Mouse (Mus musculus) gastrocnemius, postnatal 36 days (tissue): ENCODE measurements at regions not wholly inside any gene's neighbourhood (a gene's known extent, or its start where the extent isn't known, plus 50 kb on each side); places are given as distances from the start of the nearest gene placed in this dataset.

Experiments used
- DNase-seq, 2 experiments: peaks; one replicate each; pipeline ENCODE4 v3.0.0; 2022
- intact Hi-C: fragments of 180-260 bp; cut with DNase I; formaldehyde crosslinking; loops from one replicate; pipeline ENCODE4 v1.15.1; 2025

DNA sequence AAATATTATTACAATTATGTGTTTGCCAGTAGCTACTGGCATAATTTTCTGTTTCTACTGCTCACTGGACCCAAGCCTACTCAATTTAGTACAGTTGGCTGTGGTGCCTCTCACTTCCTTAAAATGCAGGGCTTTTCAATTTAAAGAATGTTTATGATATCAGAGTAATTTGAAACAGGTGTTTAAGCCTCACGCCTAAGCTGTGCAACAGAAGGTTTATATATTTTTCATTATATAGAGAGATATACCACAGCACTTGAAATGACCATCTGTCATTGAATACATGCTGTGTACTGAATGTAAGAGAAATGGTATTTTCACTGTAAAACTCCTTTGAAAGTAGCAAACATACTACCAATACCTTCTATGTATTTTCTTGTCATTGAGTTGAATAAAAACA lies 376.8 kb downstream of the Otol1 start:
- intact Hi-C loops, result no loop called here
- DNase-seq, result no peak

DNA sequence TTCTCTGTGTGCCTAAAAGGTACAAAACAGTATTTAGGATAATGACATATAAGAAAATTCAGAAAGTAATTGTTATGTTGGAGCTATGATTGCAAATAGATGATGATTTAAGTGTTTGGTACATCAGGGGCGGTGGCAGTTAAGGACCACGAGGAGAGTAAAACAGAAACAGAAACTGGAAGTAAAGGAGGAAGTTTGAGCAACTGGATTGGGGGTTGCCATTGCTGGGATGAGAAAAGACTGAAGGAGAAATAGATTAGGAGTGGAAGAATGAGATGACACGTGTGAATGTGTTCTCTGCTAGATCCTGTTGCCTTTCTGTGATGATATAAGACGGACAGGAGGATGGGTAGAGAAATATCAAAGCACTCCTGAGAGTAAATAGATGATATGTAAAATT lies 378.5 kb downstream of the Otol1 start:
- intact Hi-C loops, result no loop called here
- DNase-seq, result no peak

DNA sequence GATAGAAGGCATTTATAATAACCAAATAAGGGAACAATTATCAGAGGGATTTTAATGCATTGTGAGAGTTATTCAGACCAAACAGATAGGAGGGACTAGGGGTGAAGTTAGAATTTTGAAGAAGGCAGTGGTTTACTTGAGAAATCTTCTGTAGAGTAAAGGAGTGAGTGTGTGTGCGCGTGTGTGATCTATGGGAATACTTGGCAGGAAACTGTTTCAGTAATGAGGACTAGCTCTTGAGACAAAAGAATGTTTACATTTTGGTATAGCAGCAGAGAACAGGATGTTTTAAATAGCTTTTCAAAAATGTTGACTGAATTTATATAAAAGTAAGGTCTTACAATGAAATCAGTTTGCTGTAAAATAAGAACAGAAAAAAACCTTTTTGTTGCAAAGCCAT lies 393.8 kb downstream of the Otol1 start:
- intact Hi-C loops, result no loop called here
- DNase-seq, result no peak

DNA sequence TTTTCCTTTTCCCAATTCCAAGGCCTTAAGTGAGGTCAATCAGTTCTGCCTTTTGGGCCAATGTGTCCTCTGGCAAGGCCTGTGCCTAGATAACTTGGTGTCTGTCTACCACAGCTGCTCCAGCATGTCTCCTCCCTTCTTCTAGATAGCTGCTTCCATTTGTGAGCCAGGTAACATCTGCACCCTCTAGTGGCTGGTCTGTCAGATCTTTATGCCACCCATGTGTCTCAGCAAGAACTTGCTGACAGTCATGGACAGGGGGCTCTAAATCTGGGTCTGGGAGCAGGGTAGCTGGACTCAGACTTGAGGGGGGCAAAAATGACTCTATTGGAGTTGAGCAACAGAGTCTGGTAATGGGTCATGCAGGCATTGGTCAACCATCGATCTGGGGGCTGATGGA lies 399.2 kb downstream of the Otol1 start:
- DNase-seq, result no peak
- intact Hi-C loops, result loop anchor here (2.0 kb wide), 1 partner anchor 302 kb away; no protein-coding TSS in a partner anchor

DNA sequence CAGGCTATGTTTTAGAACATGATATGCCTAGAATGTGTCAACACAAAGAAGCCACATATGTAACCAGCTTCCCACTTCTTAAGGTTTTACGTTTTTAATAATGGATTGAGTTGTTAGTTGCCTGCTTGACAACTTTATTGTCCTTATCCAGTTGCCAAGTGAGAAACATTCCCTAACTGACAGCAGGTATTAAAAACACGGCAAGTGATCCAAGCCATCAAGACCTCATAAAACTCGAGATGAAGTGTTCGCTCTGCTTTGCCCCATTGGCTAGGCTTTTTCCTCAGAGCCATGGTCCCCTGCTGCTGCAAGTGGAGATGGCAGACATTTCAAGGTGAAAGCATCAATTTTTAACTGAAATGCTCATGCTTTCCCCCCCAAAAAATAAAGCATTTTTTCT lies 410.9 kb downstream of the Otol1 start:
- DNase-seq, result no peak
- intact Hi-C loops, result no loop called here

DNA sequence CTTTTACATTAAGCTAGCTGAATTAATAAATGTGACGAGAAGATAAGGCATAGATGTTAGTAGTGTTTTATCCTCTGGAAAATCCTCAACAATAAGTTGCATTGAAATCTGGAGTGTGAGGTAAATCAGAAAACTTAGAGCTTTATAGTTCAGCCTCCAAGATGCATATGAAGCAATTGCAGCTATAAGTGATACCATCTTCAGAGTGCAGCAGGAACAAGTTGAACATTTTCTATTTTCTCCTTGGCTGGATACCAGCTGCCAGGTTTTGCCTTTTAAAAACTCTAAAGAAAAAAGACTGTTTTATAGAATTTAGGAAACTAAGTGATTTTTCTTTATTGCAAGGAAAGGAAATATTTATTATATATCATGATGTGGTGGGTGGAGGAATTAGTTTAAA lies 414.6 kb downstream of the Otol1 start:
- intact Hi-C loops, result no loop called here
- no peak for DNase-seq

DNA sequence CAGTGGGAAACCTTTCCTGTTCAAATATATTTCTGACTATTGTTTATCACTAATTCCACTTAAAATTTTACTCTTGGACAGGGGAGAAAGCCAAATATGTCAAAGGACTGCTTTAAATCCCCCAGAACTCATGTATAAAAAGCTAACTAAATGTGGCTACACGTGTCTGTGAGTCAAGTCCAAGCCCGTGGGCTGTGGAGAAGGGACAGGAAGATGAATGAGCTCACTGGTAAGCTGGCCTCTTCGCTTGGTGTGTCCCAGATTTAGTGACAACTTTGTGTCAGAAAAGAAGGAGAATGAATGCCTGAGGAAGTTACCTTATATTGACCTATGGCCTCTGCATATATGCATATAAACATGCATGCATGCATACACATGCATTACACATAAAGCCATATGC lies 415.3 kb downstream of the Otol1 start:
- no peak for DNase-seq
- intact Hi-C loops, result no loop called here

DNA sequence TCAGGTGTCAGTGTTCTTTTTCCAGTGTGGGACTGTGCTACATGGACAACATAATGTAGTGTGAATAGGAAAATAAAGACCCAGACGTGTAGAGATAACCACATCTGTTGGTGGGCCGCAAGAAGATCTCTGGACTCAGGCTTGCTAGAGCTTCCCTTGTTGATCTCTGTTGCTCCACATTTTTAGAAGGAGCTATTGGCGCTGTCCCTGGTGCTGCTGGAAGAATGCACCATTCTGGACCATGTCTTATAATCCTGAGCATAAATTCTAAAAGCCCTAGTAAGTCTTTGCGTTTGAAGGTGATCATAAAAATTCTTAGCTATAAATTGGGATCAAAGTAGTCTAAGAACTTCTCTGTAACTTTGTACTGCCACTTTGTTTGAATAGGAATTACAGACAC lies 429.3 kb downstream of the Otol1 start:
- no peak for DNase-seq
- intact Hi-C loops, result no loop called here

DNA sequence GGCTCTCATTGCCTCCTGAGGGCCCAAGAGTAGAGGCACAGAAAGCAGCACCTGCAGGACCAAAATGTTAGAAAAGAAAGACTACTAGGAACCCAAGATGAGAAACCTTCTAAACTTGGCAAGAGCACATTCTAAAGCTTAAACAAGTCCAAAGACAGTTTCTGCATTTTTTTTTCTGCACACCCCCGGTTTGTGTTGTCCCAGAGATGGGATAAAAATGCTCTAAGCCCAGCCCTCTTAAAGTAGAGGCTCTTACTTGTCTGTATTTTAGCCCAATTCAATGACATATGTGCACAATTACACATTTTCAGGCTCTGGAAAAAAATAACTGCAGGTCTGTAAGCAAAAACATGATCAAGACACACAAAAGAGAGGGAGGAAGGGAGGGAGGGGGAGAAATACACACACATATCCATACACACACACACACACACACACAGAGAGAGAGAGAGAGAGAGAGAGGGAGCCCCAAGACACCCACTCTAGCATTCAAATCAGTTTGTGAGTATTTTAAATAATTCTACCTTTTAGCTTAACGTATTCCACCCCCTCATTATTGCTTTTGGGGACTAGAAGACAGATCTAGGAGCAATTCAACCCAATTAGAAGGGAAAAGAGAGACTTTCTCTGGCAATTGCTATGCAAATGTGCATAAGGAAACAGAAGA lies 449.9 kb downstream of the Otol1 start:
- intact Hi-C loops, result no loop called here
- DNase-seq, result no peak

DNA sequence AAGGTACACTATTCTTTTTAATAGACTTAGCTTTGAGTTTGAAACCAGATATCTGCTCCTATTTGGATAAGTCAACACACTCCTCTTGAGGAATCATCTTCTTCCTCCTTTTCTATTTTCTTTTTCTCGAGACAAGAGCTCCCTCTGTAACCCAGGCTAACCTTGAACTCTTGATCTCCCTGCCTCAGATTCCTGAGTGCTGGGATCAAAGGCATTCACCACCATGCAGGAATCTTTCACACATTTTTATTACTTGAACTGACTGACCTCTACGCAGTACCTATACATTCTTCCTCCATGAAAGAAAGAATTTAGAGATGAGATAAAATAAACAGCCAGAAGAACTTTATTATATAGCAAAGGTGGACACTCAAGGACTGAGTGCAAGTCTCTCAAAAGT lies 453.4 kb downstream of the Otol1 start:
- intact Hi-C loops, result no loop called here
- DNase-seq, result no peak

DNA sequence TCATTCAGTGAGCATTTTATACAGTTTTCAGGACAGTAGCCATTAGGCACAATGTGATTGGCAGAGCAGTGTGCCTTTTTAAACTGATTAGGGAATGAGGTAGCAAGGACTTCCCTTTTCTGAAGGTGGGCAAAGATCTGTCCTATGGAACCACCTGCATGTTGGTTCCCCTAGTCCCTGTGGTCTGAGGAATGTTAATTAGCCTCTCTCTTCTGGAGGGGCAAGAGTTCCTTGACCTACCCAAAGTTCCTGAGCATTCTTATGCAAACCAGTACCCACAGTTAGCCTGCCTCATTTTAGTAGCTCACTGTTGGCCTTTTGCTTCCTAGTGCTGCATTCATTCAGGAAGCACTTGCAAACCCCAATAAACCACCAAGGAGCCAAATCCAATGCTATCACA lies 455.8 kb downstream of the Otol1 start:
- no peak for DNase-seq
- intact Hi-C loops, result no loop called here

DNA sequence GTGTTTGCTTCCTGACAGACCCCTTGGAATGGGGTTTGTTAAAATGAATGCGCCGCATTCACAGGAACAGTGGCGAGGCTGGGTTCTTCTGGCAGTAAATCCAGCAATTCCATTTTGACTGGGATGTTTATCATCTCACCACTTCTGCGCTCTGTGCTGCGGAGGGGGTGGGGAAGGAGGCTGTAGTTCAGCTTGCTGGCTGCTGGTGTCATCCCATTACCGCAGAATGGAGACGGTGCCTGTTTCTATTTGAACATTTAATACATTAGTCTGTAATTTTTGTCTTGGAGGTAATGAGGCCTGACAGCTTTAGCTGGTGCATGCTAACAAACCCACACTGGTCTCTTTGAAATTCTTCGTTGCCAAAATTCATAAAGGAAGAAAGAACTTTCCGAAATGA lies 475.1 kb downstream of the Otol1 start:
- intact Hi-C loops, result no loop called here
- no peak for DNase-seq

DNA sequence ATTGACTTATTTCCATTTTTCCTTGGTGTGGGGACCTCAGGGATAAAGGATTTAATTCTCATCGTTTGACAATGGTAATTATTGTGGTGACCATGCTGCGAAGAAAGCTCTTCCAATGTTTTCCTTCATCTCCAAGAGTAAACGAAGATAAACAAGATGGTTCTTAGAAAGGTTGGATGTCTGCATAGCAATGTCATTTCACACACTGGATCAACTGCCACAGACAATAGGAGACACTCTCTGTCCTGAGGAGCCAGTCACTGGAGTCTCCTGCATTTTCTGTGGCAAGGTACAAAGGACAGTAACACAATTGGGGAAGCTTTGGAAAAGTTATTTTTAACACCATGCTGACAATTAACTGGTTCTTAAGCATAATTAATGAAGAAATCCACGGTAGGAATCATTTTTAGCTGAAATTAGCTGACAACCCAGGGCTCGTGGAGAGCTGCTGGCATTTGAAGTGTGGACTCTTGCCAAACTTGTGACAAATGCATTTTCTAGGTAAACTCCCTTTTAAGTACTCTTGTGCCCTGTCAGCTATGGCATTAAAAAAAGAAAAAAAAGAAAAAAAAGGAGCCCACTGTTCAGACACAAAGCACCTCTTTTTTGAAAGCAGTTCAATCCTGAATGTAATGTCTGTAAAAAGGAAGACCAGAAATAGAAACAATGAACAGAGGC lies 475.8 kb downstream of the Otol1 start:
- DNase-seq, result no peak
- intact Hi-C loops, result no loop called here

DNA sequence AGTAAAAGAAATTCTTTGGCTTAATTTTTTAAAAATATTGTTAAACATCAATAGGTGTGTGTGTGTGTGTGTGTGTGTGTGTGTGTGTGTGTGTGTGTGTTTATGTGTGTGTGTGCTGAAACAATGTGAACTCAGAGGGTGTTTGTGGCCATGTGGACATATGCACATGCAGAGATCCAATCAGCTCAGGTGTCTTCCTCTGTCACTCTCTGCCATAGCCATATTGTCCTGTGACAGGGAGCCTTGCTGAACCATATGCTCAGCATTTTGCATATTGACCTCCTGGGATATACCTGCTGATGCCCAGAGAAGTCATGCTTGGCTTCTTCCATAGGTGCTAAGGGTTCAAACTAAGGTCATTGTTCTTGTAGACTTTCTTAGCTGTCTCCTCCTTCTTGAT lies 489.0 kb downstream of the Otol1 start:
- DNase-seq, result no peak
- intact Hi-C loops, result no loop called here

DNA sequence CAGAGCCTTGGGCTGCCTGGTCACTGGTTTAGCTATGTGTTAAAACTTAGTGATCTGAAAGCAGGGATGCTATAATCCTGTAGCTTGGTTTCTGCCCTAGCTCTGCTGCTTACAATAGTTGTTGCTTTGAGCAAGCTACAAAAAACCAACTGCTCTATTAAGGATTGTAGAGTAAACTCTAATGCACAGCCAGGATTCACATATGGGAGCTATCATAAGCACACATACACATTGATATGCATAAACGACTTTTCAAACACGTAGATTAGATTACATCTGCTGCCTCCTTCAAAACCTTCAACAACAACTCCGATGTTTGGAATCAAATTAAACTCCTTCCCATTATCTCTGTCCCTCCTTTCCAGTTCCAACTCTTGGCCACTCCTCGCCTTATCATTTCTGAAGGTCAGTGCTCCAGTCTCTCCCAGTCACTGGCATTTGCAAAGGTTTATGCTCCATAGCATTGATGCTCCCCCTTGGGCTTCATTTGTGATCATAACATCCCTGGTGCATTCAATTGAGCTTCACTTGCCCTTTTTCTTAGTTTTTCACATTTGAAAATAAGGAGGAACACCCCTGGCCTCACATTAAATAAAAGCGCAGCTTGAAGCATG lies 492.9 kb downstream of the Otol1 start:
- intact Hi-C loops, result no loop called here

DNA sequence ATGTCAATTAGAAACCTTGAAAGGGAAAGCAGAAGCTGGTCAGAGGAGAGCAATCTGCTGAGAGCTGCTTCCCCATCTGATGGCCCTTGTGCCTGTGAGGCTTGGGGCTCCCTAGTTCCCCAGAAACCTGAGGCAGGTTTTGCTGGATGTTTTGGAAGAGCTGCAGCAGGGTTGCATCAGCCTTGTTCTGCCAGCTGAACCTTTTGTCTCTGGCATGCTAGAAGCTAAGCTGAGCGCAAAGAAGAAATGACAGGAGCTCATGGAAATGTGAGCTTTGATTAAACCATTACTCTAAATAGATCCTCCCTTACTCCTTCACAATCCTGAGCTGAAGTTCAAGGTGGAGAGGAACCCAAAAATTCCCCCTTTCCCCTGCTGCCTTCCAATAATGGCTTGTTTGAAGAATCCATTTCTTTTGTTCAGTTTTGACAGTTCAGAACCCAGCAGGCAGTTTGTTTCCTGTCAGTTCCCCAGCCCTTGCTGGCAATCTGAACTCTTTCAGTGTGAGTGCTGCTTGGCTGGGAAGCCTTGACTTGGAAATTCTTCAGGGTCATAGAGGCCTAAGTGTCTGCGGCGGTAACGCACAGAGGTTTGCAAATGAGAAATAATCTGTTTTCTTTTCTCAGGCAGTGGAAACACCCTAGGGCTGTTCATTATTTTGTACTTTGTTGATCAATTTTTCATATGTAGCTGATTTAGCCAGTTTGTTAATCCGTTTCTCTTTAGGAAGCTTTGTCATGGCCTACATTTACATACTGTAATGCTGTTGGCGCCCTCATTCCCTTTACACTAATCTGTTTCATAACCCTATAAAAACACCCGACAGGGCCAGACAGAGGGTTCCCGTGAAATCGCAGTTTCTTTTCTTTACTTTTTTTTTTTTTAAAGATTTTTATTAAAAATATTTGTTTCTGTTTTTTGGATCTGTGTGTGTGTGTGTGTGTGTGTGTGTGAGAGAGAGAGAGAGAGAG lies 493.9 kb downstream of the Otol1 start:
- DNase-seq, result no peak
- intact Hi-C loops, result no loop called here

More for the DNA sequence above, 492.9 kb downstream of the Otol1 start:
- no peak for DNase-seq

DNA sequence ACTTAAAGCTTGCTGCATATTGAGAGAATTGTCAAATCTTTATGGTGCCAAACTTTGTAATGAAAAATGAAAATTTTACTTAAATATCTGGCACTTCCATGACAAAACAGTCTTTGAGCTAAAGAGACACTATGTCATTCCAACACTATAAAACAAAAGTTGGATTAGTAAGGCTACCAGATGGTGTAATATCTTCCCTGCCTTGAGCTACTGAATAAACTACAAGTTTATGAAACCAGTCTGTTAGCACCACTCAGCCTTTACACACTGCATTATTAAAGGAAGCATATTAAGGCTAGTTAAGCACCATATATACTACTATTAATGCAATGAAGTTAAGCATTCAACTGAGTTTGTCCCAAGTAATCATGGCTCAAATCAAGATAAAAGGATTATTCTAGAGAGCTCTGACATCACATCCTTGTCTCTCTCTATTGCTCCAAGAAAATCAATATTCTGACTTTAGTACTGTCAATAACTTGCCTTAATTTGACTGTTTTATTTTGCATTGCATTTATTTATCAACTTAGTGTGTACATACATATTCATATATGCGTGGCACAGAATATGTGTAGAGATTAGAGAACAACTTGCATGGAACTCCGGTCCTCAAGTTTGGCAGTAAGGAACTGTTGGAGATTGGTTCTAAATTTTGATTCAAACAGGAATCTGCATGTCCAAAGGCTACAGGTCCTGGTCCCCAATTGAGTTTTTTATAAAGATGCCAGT lies 526.3 kb downstream of the Otol1 start:
- DNase-seq, result no peak
- intact Hi-C loops, result no loop called here

DNA sequence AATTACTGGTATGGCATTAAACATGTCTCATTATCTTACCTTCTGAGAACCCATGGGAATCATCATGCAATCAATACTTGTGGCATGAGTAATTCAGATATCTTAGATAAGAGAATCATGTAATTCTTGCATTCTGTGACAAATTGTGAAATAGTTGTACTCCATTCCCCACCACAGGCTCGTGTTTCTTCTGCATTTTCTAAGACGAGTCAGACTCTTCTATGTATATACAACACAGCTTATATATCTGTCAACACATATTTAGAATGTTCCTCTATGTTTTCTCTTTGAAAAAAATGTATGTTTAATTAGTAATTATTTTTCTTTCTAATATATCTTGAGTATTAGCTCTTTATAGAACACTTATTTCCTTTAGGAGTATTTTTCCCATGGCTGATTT lies 527.7 kb downstream of the Otol1 start:
- DNase-seq, result no peak
- intact Hi-C loops, result no loop called here

DNA sequence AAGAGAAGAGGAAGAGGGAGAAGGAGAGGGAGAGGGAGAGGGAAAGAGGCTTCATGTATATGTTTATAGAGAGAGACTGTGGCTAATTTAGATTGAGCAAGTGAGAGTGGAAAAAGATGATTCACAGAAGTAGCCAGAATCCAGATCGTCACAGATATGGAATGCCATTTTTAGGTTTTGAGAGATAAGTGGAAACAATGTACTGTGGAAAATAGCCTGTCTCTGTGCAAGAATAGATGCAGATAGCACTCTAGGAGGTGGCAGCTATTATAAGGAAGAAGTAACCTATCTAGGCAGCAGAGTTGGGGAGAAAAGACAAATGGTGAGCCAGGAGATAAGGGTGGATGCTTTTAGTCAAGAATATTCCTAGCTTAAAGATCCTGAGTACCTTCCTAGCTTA lies 536.5 kb downstream of the Otol1 start:
- DNase-seq, result no peak
- intact Hi-C loops, result no loop called here

DNA sequence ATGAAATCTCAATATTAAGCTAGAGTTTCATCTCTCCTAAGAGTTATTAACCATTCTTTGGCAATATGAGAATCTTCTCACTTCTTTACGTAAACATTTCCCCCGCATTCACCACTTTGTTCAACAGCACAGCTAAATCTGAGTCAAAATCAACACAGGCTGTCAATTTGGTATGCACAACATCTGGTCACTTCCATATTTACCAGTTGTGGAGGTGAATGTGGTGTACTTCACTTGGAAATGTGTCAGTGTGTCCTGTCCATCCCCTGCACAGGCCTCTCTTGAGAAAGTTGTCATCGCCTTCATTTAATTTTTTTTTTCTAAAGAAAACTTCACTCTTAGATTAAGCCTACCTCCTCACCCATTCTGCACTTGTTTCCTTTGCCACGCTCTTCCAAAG lies 550.4 kb downstream of the Otol1 start:
- intact Hi-C loops, result no loop called here
- DNase-seq, result no peak
